ENCODE assay signal across 7 mouse cellular contexts in genomic region chr19:46037243-46037924, GRCm38 (mm10). TPM values are rescaled to one million over a fixed set of nuclear protein-coding genes. Genes with fewer than 3 reads are reported as not detected.
DNase-seq lines count a peak whose midpoint lies in the region; ATAC-seq lines count a peak whose summit lies in the region.

No protein-coding gene starts in this region.

- no peaks in the 10 kb centered on the region for H3K27me3 ChIP-seq in lung, embryonic 15.5 days
- H3K27me3 ChIP-seq in intestine, embryonic 16.5 days (replicated peaks; ENCODE audit: control insufficient read depth, insufficient read depth, low read length) = no peaks in the 10 kb centered on the region

- no peak for ATAC-seq in lung, embryonic 15.5 days (ENCODE audit: borderline replicate concordance, extremely low read depth, low FRiP score, low TSS enrichment)
- ATAC-seq in common myeloid progenitor, adult 5-6 weeks (replicated peaks; ENCODE audit: low read depth, poor library complexity, severe bottlenecking) = peak; percentile 16
- no peak for ATAC-seq in intestine, embryonic 16.5 days

- H3K27ac ChIP-seq in lung, embryonic 15.5 days = peak overlapping the region; percentile 99
- peak overlapping the region; percentile 58 for H3K27ac ChIP-seq in intestine, embryonic 16.5 days (ENCODE audit: low read length)

- H3K9me3 ChIP-seq in lung, embryonic 15.5 days = no peaks in the 10 kb centered on the region
- H3K9me3 ChIP-seq in intestine, embryonic 16.5 days (ENCODE audit: control insufficient read depth, low read length) = no peaks in the 10 kb centered on the region

- DNase-seq in lung, postnatal 14 days = no peak
- DNase-seq in naive thymus-derived CD4-positive, alpha-beta T cell, adult 2 months (ENCODE audit: low read depth) = peak; percentile 72
- DNase-seq in frontal cortex, postnatal 25 days (ENCODE audit: low spot score in 2 of 2) = no peak
- no peak for DNase-seq in urinary bladder, postnatal 10 days (ENCODE audit: low spot score)

- peaks cover 48% of the 10 kb centered on the region for H3K4me1 ChIP-seq in lung, embryonic 15.5 days
- H3K4me1 ChIP-seq in intestine, embryonic 16.5 days (ENCODE audit: control insufficient read depth, insufficient read depth, low read length) = peaks cover 46% of the 10 kb centered on the region

- peaks cover 44% of the 10 kb centered on the region for H3K36me3 ChIP-seq in lung, embryonic 15.5 days
- H3K36me3 ChIP-seq in intestine, embryonic 16.5 days (ENCODE audit: control insufficient read depth, insufficient read depth, low read length) = peaks cover 23% of the 10 kb centered on the region

- H3K4me3 ChIP-seq in lung, embryonic 15.5 days = peak overlapping the region; percentile 76
- H3K4me3 ChIP-seq in intestine, embryonic 16.5 days (ENCODE audit: low read length) = peak overlapping the region; percentile 83

- H3K9ac ChIP-seq in lung, embryonic 15.5 days = peak overlapping the region; percentile 89
- peak overlapping the region; percentile 91 for H3K9ac ChIP-seq in intestine, embryonic 16.5 days (ENCODE audit: low read depth, low read length)

- peak overlapping the region; percentile 85 for H3K4me2 ChIP-seq in lung, embryonic 15.5 days
- peak overlapping the region; percentile 92 for H3K4me2 ChIP-seq in intestine, embryonic 16.5 days (ENCODE audit: low read depth, low read length)

- WGBS in lung, embryonic 15.5 days = 5% methylated on average over 6 of the region's 6 CpGs
- 21% methylated on average over 6 of the region's 6 CpGs for WGBS in intestine, embryonic 16.5 days

RNA-seq across cellular contexts. Expression of gene Pprc1, which starts 7.3 kb away (rescaled TPM):
- 28.0 and 29.5 TPM in 2 replicates for polyA plus RNA-seq in lung, embryonic 15.5 days (2015; fragmentation: Nextera tagmentation; extraction: Ambion mirVana)
- 15.0 and 48.0 TPM in 2 replicates for total RNA-seq in common myeloid progenitor, adult 5-6 weeks (2017)
- polyA plus RNA-seq in intestine, embryonic 16.5 days (2015; fragmentation: Nextera tagmentation; extraction: Ambion mirVana) = 23.4 and 27.5 TPM in 2 replicates

RNA-seq across cellular contexts. Expression of gene Ldb1, which starts 7.6 kb away (rescaled TPM):
- polyA plus RNA-seq in lung, embryonic 15.5 days (2015; fragmentation: Nextera tagmentation; extraction: Ambion mirVana) = 98.2 and 99.7 TPM in 2 replicates
- total RNA-seq in common myeloid progenitor, adult 5-6 weeks (2017) = 136 and 160 TPM in 2 replicates
- polyA plus RNA-seq in intestine, embryonic 16.5 days (2015; fragmentation: Nextera tagmentation; extraction: Ambion mirVana) = 23.3 and 26.3 TPM in 2 replicates

RNA-seq across cellular contexts. Expression of gene Hps6, which starts 34.1 kb away (rescaled TPM):
- polyA plus RNA-seq in lung, embryonic 15.5 days (2015; fragmentation: Nextera tagmentation; extraction: Ambion mirVana) = 9.7 and 11.1 TPM in 2 replicates
- total RNA-seq in common myeloid progenitor, adult 5-6 weeks (2017) = 4.1 and 4.9 TPM in 2 replicates
- 8.8 and 9.4 TPM in 2 replicates for polyA plus RNA-seq in intestine, embryonic 16.5 days (2015; fragmentation: Nextera tagmentation; extraction: Ambion mirVana)

RNA-seq across cellular contexts. Expression of gene Nolc1, which starts 38.3 kb away (rescaled TPM):
- 76.4 and 77.7 TPM in 2 replicates for polyA plus RNA-seq in lung, embryonic 15.5 days (2015; fragmentation: Nextera tagmentation; extraction: Ambion mirVana)
- 197 and 199 TPM in 2 replicates for total RNA-seq in common myeloid progenitor, adult 5-6 weeks (2017)
- 77.2 and 88.8 TPM in 2 replicates for polyA plus RNA-seq in intestine, embryonic 16.5 days (2015; fragmentation: Nextera tagmentation; extraction: Ambion mirVana)

RNA-seq across cellular contexts. Expression of gene Armh3, which starts 39.1 kb away (rescaled TPM):
- 15.6 and 17.9 TPM in 2 replicates for polyA plus RNA-seq in lung, embryonic 15.5 days (2015; fragmentation: Nextera tagmentation; extraction: Ambion mirVana)
- 7.4 and 9.5 TPM in 2 replicates for total RNA-seq in common myeloid progenitor, adult 5-6 weeks (2017)
- 17.2 and 17.3 TPM in 2 replicates for polyA plus RNA-seq in intestine, embryonic 16.5 days (2015; fragmentation: Nextera tagmentation; extraction: Ambion mirVana)
